In genomic region chrX:102054009-102054408, GRCm38 (mm10) we compare ENCODE assay signal across 26 mouse cellular contexts.
"Had no signal": no experiment of that assay in that cellular context is flagged by ENCODE, and none has a peak within 500 bp of the region (broad histone marks: within the 10 kb centered on the region; RNA-seq: fewer than 3 reads in every experiment).

No protein-coding gene starts in this region.

- H3K9me3 ChIP-seq: heart, embryonic 13.5 days; heart, embryonic 15.5 days; hindbrain, embryonic 13.5 days; hindbrain, embryonic 15.5 days; limb, embryonic 10.5 days; limb, embryonic 12.5 days; liver, embryonic 13.5 days; liver, embryonic 15.5 days had no signal

- H3K4me3 ChIP-seq: gastrocnemius, adult 2 months; heart, adult 2 months; heart, embryonic 13.5 days; heart, embryonic 15.5 days; hindbrain, embryonic 13.5 days; hindbrain, embryonic 15.5 days; layer of hippocampus, adult 2 months; left cerebral cortex, adult 2 months; limb, embryonic 10.5 days; limb, embryonic 12.5 days; liver, embryonic 13.5 days; liver, embryonic 15.5 days had no signal

- H3K4me2 ChIP-seq: heart, embryonic 11.5 days; heart, embryonic 13.5 days; heart, embryonic 15.5 days; hindbrain, embryonic 13.5 days; hindbrain, embryonic 15.5 days; limb, embryonic 12.5 days; liver, embryonic 11.5 days; liver, embryonic 13.5 days; liver, embryonic 15.5 days had no signal

- H3K4me1 ChIP-seq: heart, embryonic 13.5 days; heart, embryonic 15.5 days; hindbrain, embryonic 13.5 days; hindbrain, embryonic 15.5 days; limb, embryonic 10.5 days; limb, embryonic 12.5 days; liver, embryonic 13.5 days; liver, embryonic 15.5 days had no signal

- ATAC-seq: hindbrain, postnatal 0 days; intestine, postnatal 0 days had no signal

- H3K27me3 ChIP-seq: heart, embryonic 15.5 days had no signal

- H3K9ac ChIP-seq: heart, embryonic 13.5 days; heart, embryonic 15.5 days; hindbrain, embryonic 13.5 days; hindbrain, embryonic 15.5 days; limb, embryonic 12.5 days; liver, embryonic 13.5 days; liver, embryonic 15.5 days had no signal

- DNase-seq: gastrocnemius, adult 2 months; gastrocnemius, postnatal 10 days; gastrocnemius, postnatal 25 days; heart, postnatal 14 days; heart, postnatal 36 days; kidney, adult 18-20 months; kidney, adult 8-10 months; kidney, postnatal 10 days; kidney, postnatal 25 days; kidney, postnatal 4 days; liver; liver, embryonic 13.5 days had no signal

- H3K36me3 ChIP-seq: heart, embryonic 15.5 days; hindbrain, embryonic 13.5 days; hindbrain, embryonic 15.5 days; limb, embryonic 10.5 days; limb, embryonic 12.5 days; liver, embryonic 13.5 days; liver, embryonic 15.5 days had no signal

- H3K27ac ChIP-seq: gastrocnemius, adult 2 months; heart, adult 2 months; heart, embryonic 13.5 days; heart, embryonic 15.5 days; hindbrain, embryonic 13.5 days; hindbrain, embryonic 15.5 days; hindbrain, postnatal 0 days; layer of hippocampus, adult 2 months; left cerebral cortex, adult 2 months; limb, embryonic 10.5 days; limb, embryonic 12.5 days; liver, embryonic 13.5 days; liver, embryonic 15.5 days had no signal
